Mouse (Mus musculus) adrenal gland, adult 2 months (tissue): ENCODE results near the gene Srrm2. TPM values are rescaled to one million over a fixed set of nuclear protein-coding genes. Genes with fewer than 3 reads are reported as not detected.
A peak's percentile ranks its signal among the peaks of the same experiment; 100 is the strongest.
"Not testable (repeated sequence)": the region's sequence is repeated elsewhere in the genome, so short reads cannot be mapped to it uniquely, and the experiment has no call there.

Source experiments
- DNase-seq: peaks from one replicate; pipeline ENCODE4 v3.0.0; 2021
- polyA plus RNA-seq: library from polyadenylated mRNA; depleted of rRNA; stranded (reverse); fragments of >200 nt; gene quantifications from 2 replicates; pipeline ENCODE4 v1.2.3, GENCODE M21; 2012
- total RNA-seq, 2 experiments: library from RNA; stranded (reverse); gene quantifications; 2 replicates each; pipeline ENCODE4 v1.2.3; 2021

Srrm2 gene
- total and polyA plus RNA-seq, 3 experiments: 322 to 1,277 (median 545) TPM

GRCm38 (mm10) chr17:23762976-23763375 is 27.4 kb upstream of the Srrm2 start:
- DNase-seq: no peak

- no peak for DNase-seq
Observed at GRCm38 (mm10) chr17:23770493-23770892, 19.8 kb upstream of the Srrm2 start.

- DNase-seq: no peak
Observed at GRCm38 (mm10) chr17:23770896-23771283, 19.4 kb upstream of the Srrm2 start.

GRCm38 (mm10) chr17:23771284-23772218 is 18.8 kb upstream of the Srrm2 start, which contains the start of gene Flywch1:
Gene Flywch1, minus strand, starts transcription at chr17:23771602.
- peak; percentile 98 for DNase-seq

- not testable (repeated sequence) for DNase-seq
Observed at GRCm38 (mm10) chr17:23772219-23772556, 18.1 kb upstream of the Srrm2 start.

- DNase-seq: no peak
Observed at GRCm38 (mm10) chr17:23773676-23774075, 16.7 kb upstream of the Srrm2 start.

GRCm38 (mm10) chr17:23774090-23774489 is 16.2 kb upstream of the Srrm2 start:
- DNase-seq: peak; percentile 89

- DNase-seq: no peak
Observed at GRCm38 (mm10) chr17:23776216-23776615, 14.1 kb upstream of the Srrm2 start.

- DNase-seq: no peak
Observed at GRCm38 (mm10) chr17:23777141-23777540, 13.2 kb upstream of the Srrm2 start.

- no peak for DNase-seq
Observed at GRCm38 (mm10) chr17:23778447-23778846, 11.9 kb upstream of the Srrm2 start.

GRCm38 (mm10) chr17:23783352-23783751 is 7.0 kb upstream of the Srrm2 start:
- DNase-seq: no peak

- DNase-seq: peak; percentile 83
Observed at GRCm38 (mm10) chr17:23785561-23786471, 4.5 kb upstream of the Srrm2 start, which contains the start of gene Flywch2. Gene Flywch2, minus strand, starts transcription at chr17:23786081.

GRCm38 (mm10) chr17:23786510-23786931 is 3.8 kb upstream of the Srrm2 start:
- DNase-seq: peak; percentile 27

GRCm38 (mm10) chr17:23788973-23789372 is 1.4 kb upstream of the Srrm2 start:
- no peak for DNase-seq

- DNase-seq: no peak
Observed at GRCm38 (mm10) chr17:23789749-23790268, 523 bp upstream of the Srrm2 start.

- no peak for DNase-seq
Observed at GRCm38 (mm10) chr17:23791079-23791357, 686 bp downstream of the Srrm2 start.

GRCm38 (mm10) chr17:23795323-23795722 is 5.0 kb downstream of the Srrm2 start:
- no peak for DNase-seq

- no peak for DNase-seq
Observed at GRCm38 (mm10) chr17:23797316-23797715, 7.0 kb downstream of the Srrm2 start.

GRCm38 (mm10) chr17:23801627-23802026 is 11.3 kb downstream of the Srrm2 start:
- peak; percentile 3 for DNase-seq

GRCm38 (mm10) chr17:23802746-23803365 is 12.5 kb downstream of the Srrm2 start:
- peak; percentile 98 for DNase-seq

- peak; percentile 88 for DNase-seq
Observed at GRCm38 (mm10) chr17:23803366-23804041, 13.2 kb downstream of the Srrm2 start.
